Mouse (Mus musculus) 3T3-L1 (cell line): Measurements from ENCODE around the gene Ugdh.

Source experiments
- DNase-seq: peaks from one replicate; pipeline ENCODE4 v3.0.0-alpha.2; 2015; ENCODE audit warnings: low read depth, low spot score

The Ugdh gene

GRCm38 (mm10) chr5:65429441-65429840 is 6.3 kb downstream of the Ugdh start:
- DNase-seq: no peak

GRCm38 (mm10) chr5:65428321-65428720 is 7.4 kb downstream of the Ugdh start:
- peak; percentile 31 for DNase-seq

- no peak for DNase-seq
Observed at GRCm38 (mm10) chr5:65425251-65425650, 10.5 kb downstream of the Ugdh start.

GRCm38 (mm10) chr5:65424215-65424614 is 11.5 kb downstream of the Ugdh start:
- DNase-seq: no peak

- no peak for DNase-seq
Observed at GRCm38 (mm10) chr5:65422803-65423202, 12.9 kb downstream of the Ugdh start.

GRCm38 (mm10) chr5:65420822-65421221 is 14.9 kb downstream of the Ugdh start:
- no peak for DNase-seq

GRCm38 (mm10) chr5:65419136-65419535 is 16.6 kb downstream of the Ugdh start:
- no peak for DNase-seq

GRCm38 (mm10) chr5:65415653-65416458 is 19.9 kb downstream of the Ugdh start:
- no peak for DNase-seq

- no peak for DNase-seq
Observed at GRCm38 (mm10) chr5:65407989-65408388, 27.8 kb downstream of the Ugdh start.

- DNase-seq: peak; percentile 92
Observed at GRCm38 (mm10) chr5:65401251-65401994, 34.3 kb downstream of the Ugdh start.

- peak; percentile 15 for DNase-seq
Observed at GRCm38 (mm10) chr5:65394425-65394824, 41.3 kb downstream of the Ugdh start.

GRCm38 (mm10) chr5:65391753-65392152 is 44.0 kb downstream of the Ugdh start:
- peak; percentile 61 for DNase-seq

- peak; percentile 96 for DNase-seq
Observed at GRCm38 (mm10) chr5:65390648-65391644, 44.8 kb downstream of the Ugdh start, which contains the start of the genes Rpl9 and Lias. Rpl9 (minus strand) TSS chr5:65391444. Lias (plus strand) TSS chr5:65391497.

- peak; percentile 15 for DNase-seq
Observed at GRCm38 (mm10) chr5:65387008-65387867, 48.5 kb downstream of the Ugdh start.

GRCm38 (mm10) chr5:65385704-65386103 is 50.0 kb downstream of the Ugdh start:
- no peak for DNase-seq

- no peak for DNase-seq
Observed at GRCm38 (mm10) chr5:65374746-65375145, 61.0 kb downstream of the Ugdh start.

GRCm38 (mm10) chr5:65371551-65371950 is 64.2 kb downstream of the Ugdh start:
- no peak for DNase-seq

GRCm38 (mm10) chr5:65367837-65368236 is 67.9 kb downstream of the Ugdh start:
- DNase-seq: no peak
